Mouse (Mus musculus) MEL (cell line): ENCODE data around the gene Ncam2. TPM values are rescaled to one million over a fixed set of nuclear protein-coding genes. Genes with fewer than 3 reads are reported as not detected.

ENCODE experiments used
- DNase-seq: peaks from one replicate; pipeline ENCODE4 v3.0.0; 2011; ENCODE audit warnings: low read depth, low spot score
- H3K27ac ChIP-seq: 2 replicates; pipeline ENCODE4 v1.5.1; 2012; ENCODE audit warnings: low read depth, mild to moderate bottlenecking, control low read depth, low read length, moderate library complexity; ENCODE audit not compliant: control insufficient read depth
- H3K27me3 ChIP-seq, 2 experiments: fragments of 150-350 bp in 1 of 2; sonication (generic) in 1 of 2; 2 replicates each; pipeline ENCODE4 v1.6.1; 2012; ENCODE audit warnings: low read length in 2 of 2, mild to moderate bottlenecking in 2 of 2, improper control_type of control experiment in 1 of 2, moderate library complexity in 1 of 2; ENCODE audit not compliant: insufficient read depth in 2 of 2, control insufficient read depth in 1 of 2
- H3K36me3 ChIP-seq, 2 experiments: 2 replicates each; pipeline ENCODE4 v1.6.1; 2012 to 2014; ENCODE audit warnings: low read length in 2 of 2, improper control_type of control experiment in 1 of 2, inconsistent platforms in 1 of 2, mild to moderate bottlenecking in 1 of 2; ENCODE audit not compliant: insufficient read depth in 2 of 2, control insufficient read depth in 1 of 2
- H3K4me1 ChIP-seq, 2 experiments: fragments of 150-350 bp in 1 of 2; sonication (generic) in 1 of 2; 2 replicates each; pipeline ENCODE4 v1.6.1; 2012; ENCODE audit warnings: low read length in 2 of 2, improper control_type of control experiment in 1 of 2, mild to moderate bottlenecking in 1 of 2; ENCODE audit not compliant: insufficient read depth in 2 of 2, control insufficient read depth in 1 of 2
- H3K4me3 ChIP-seq, 2 experiments: fragments of 150-350 bp in 1 of 2; sonication (generic) in 1 of 2; 2 replicates each; pipeline ENCODE4 v1.5.1; 2012; ENCODE audit warnings: low read depth in 2 of 2, low read length in 2 of 2, mild to moderate bottlenecking in 2 of 2, moderate library complexity in 2 of 2, control low read depth in 1 of 2, improper control_type of control experiment in 1 of 2; ENCODE audit not compliant: control insufficient read depth in 1 of 2, insufficient read depth in 1 of 2
- H3K79me2 ChIP-seq: 2 replicates; pipeline ENCODE4 v1.6.1; 2012; ENCODE audit warnings: mild to moderate bottlenecking, low read length, moderate library complexity; ENCODE audit not compliant: control insufficient read depth, poor library complexity, insufficient read depth
- H3K9ac ChIP-seq: 2 replicates; pipeline ENCODE4 v1.6.1; 2012; ENCODE audit warnings: low read depth, mild to moderate bottlenecking, control low read depth, low read length, moderate library complexity; ENCODE audit not compliant: control insufficient read depth, poor library complexity, severe bottlenecking
- H3K9me3 ChIP-seq: fragments of 150-350 bp; sonication (generic); replicated peaks from 2 replicates; pipeline ENCODE4 v1.6.1; 2012; ENCODE audit warnings: mild to moderate bottlenecking, low read length, improper control_type of control experiment, moderate library complexity; ENCODE audit not compliant: insufficient read depth
- BHLHE40 ChIP-seq: IDR thresholded peaks from 2 replicates; pipeline ENCODE4 v1.6.1; 2012; ENCODE audit warnings: low read depth, mild to moderate bottlenecking, inconsistent platforms, low read length, improper control_type of control experiment, borderline replicate concordance
- EP300 ChIP-seq, 2 experiments: IDR thresholded peaks; 2 replicates each; pipeline ENCODE4 v1.6.1; 2011; ENCODE audit warnings: improper control_type of control experiment in 2 of 2, low read length in 2 of 2, low read depth in 1 of 2, mild to moderate bottlenecking in 1 of 2
- ETS1 ChIP-seq: IDR thresholded peaks from 2 replicates; pipeline ENCODE4 v1.6.1; 2012; ENCODE audit warnings: low read depth, mild to moderate bottlenecking, inconsistent platforms, low read length, improper control_type of control experiment, moderate library complexity
- GABPA ChIP-seq: IDR thresholded peaks from 2 replicates; pipeline ENCODE4 v1.6.1; 2012; ENCODE audit warnings: low read depth, mild to moderate bottlenecking, inconsistent platforms, low read length, improper control_type of control experiment, moderate library complexity
- GATA1 ChIP-seq: IDR thresholded peaks from 2 replicates; pipeline ENCODE4 v1.6.1; 2011; ENCODE audit warnings: low read depth, low read length, improper control_type of control experiment
- HCFC1 ChIP-seq: IDR thresholded peaks from 2 replicates; pipeline ENCODE4 v1.6.1; 2012; ENCODE audit warnings: low read depth, mild to moderate bottlenecking, inconsistent platforms, low read length, improper control_type of control experiment, moderate library complexity
- MAX ChIP-seq: IDR thresholded peaks from 2 replicates; pipeline ENCODE4 v1.6.1; 2011; ENCODE audit warnings: low read length, improper control_type of control experiment
- MEF2A ChIP-seq: IDR thresholded peaks from 2 replicates; pipeline ENCODE4 v1.6.1; 2014; ENCODE audit warnings: low read depth, mild to moderate bottlenecking, inconsistent platforms, low read length, improper control_type of control experiment; ENCODE audit not compliant: poor library complexity, insufficient replicate concordance, severe bottlenecking; ENCODE audit errors: extremely low read depth
- MYC ChIP-seq: IDR thresholded peaks from 2 replicates; pipeline ENCODE4 v1.6.1; 2011; ENCODE audit warnings: low read depth, mild to moderate bottlenecking, low read length, improper control_type of control experiment, moderate library complexity
- NELFE ChIP-seq: IDR thresholded peaks from 2 replicates; pipeline ENCODE4 v1.6.1; 2011; ENCODE audit warnings: low read depth, low read length, improper control_type of control experiment
- RCOR1 ChIP-seq: IDR thresholded peaks from 2 replicates; pipeline ENCODE4 v1.6.1; 2012; ENCODE audit warnings: low read depth, mild to moderate bottlenecking, inconsistent platforms, low read length, improper control_type of control experiment
- SIN3A ChIP-seq: IDR thresholded peaks from 2 replicates; pipeline ENCODE4 v1.6.1; 2012; ENCODE audit warnings: low read length, improper control_type of control experiment, inconsistent platforms
- UBTF ChIP-seq: IDR thresholded peaks from 2 replicates; pipeline ENCODE4 v1.6.1; 2012; ENCODE audit warnings: low read depth, mild to moderate bottlenecking, inconsistent platforms, low read length, improper control_type of control experiment, moderate library complexity, borderline replicate concordance; ENCODE audit not compliant: insufficient read depth
- USF1 ChIP-seq: IDR thresholded peaks from 2 replicates; pipeline ENCODE4 v1.6.1; 2014; ENCODE audit warnings: low read depth, mild to moderate bottlenecking, inconsistent platforms, low read length, improper control_type of control experiment, moderate library complexity
- ZC3H11A ChIP-seq: IDR thresholded peaks from 2 replicates; pipeline ENCODE4 v1.6.1; 2012; ENCODE audit warnings: low read depth, mild to moderate bottlenecking, inconsistent platforms, low read length, improper control_type of control experiment
- ZKSCAN1 ChIP-seq: IDR thresholded peaks from 2 replicates; pipeline ENCODE4 v1.6.1; 2012; ENCODE audit warnings: low read depth, mild to moderate bottlenecking, inconsistent platforms, low read length, improper control_type of control experiment, moderate library complexity
- ZNF384 ChIP-seq: IDR thresholded peaks from 2 replicates; pipeline ENCODE4 v1.6.1; 2012; ENCODE audit warnings: low read depth, mild to moderate bottlenecking, inconsistent platforms, low read length, improper control_type of control experiment
- polyA plus RNA-seq, 2 experiments: library from polyadenylated mRNA; stranded (reverse) in 1 of 2; unstranded in 1 of 2; fragments of >175 nt in 1 of 2; fragments of >200 nt in 1 of 2; gene quantifications; 2 replicates each; pipeline versions ENCODE4 v1.2.1 to v1.2.4; 2012; ENCODE audit warnings: low replicate concordance in 2 of 2, low read depth in 1 of 2; ENCODE audit not compliant: insufficient read length in 2 of 2, insufficient read depth in 1 of 2, missing spikeins in 1 of 2
- total RNA-seq: library from RNA; depleted of rRNA; stranded (reverse); fragments of 300-350 nt; gene quantifications from 2 replicates; pipeline ENCODE4 v1.2.3, GENCODE M21; 2012

The Ncam2 gene
- total and polyA plus RNA-seq, 3 experiments: not detected

DNA sequence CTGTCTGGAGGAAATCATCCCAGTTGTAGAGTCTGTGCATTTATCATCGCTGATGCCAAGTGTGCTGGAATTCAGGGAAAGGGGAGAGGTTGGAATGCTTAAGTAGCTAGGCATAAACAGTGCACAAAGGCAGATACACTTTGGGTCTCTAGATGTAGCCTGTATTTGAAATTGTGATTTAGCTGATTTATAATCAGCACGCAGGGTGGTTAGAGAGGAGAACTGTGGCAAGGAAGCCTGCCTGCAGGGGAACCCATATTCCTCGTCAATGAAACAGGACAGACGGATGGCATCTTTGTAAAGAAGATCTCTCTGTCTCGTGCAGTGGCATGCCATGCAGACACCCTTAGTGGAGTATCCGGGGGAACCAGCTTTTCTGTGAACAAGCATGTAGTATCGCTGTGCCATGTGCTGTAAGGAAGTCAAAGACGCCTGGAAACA lies 2.2 kb downstream of the Ncam2 start:
- Histone ChIP-seq H3K9me3 (no peaks in the 10 kb centered on the region), H3K4me3 (no peak overlapping the region)

DNA sequence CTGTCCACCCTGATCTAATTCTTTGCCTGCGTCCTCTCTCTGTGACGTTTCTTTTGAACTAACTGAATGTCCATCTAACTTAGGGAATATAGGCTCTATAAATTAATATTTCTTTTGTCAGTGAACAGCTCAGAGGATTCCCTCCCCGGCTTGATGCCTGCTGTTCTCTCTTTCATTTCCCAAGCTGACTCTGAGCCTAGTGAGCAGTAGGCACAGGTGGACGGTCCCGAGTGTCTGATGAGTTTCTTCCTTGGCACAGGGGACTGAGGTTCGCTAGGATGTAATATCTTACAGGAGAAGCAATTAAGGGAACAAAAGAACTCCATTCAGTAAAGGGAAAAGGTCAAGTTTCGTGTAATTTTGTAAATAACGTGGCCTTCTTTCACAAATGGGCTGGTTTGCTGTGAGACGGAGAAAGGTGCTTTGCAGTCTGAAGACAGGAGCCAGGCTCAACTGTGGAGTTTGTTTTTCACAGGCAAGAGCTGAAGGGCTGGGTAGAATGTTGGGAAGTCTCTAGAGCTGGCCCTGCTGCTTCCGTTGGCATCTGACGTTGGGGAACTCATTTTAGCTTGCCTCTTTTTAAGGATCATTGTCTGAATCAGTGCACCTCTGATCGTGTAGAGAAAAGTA lies 4.0 kb downstream of the Ncam2 start:
- H3K4me3 ChIP-seq: no peak overlapping the region
- H3K27me3 ChIP-seq: no peaks in the 10 kb centered on the region
- DNase-seq: no peak
- no peaks in the 10 kb centered on the region for H3K4me1 ChIP-seq
- no peaks in the 10 kb centered on the region for H3K36me3 ChIP-seq
- H3K9me3 ChIP-seq: no peaks in the 10 kb centered on the region
- H3K79me2 ChIP-seq: no peaks in the 10 kb centered on the region
- H3K9ac ChIP-seq: no peak overlapping the region
- no peak for TF ChIP-seq EP300 (IDR thresholded peaks at IDR 0.05; ENCODE audit: low read depth in 1 of 2, low read length in 2 of 2)
- no peak for TF ChIP-seq ZNF384
- TF ChIP-seq ZC3H11A: no peak
- TF ChIP-seq HCFC1: no peak
- no peak for TF ChIP-seq ETS1
- no peak overlapping the region for H3K27ac ChIP-seq

More for the DNA sequence above, 2.2 kb downstream of the Ncam2 start:
- H3K27me3 ChIP-seq: no peaks in the 10 kb centered on the region
- no peak for DNase-seq
- TF ChIP-seq USF1 (no peak), GABPA (no peak), NELFE (no peak), MYC (no peak), ZNF384 (no peak), ZKSCAN1 (no peak), SIN3A (no peak), HCFC1 (no peak), GATA1 (no peak), UBTF (no peak), RCOR1 (no peak), BHLHE40 (no peak), MAX (no peak), MEF2A (no peak)
- H3K36me3 ChIP-seq: no peaks in the 10 kb centered on the region
- no peaks in the 10 kb centered on the region for H3K4me1 ChIP-seq
- H3K27ac ChIP-seq: no peak overlapping the region
- no peak overlapping the region for H3K9ac ChIP-seq
- H3K79me2 ChIP-seq: no peaks in the 10 kb centered on the region
